8 mouse cellular contexts compared by ENCODE assay signal in genomic region chr10:83644865-83645715, GRCm38 (mm10). TPM values are rescaled to one million over a fixed set of nuclear protein-coding genes. Genes with fewer than 3 reads are reported as not detected.
A peak's percentile ranks its signal among the peaks of the same experiment; 100 is the strongest.
DNase-seq lines count a peak whose midpoint lies in the region; ATAC-seq and TF ChIP-seq lines count a peak whose summit lies in the region.

No protein-coding gene starts in this region.

- H3K27ac ChIP-seq in midbrain, postnatal 0 days (ENCODE audit: low read depth, low read length) = peak overlapping the region; percentile 13; the same call in 1 of the 2 replicates

- no peaks in the 10 kb centered on the region for H3K36me3 ChIP-seq in midbrain, postnatal 0 days (ENCODE audit: insufficient read depth, low read length)

- H3K4me1 ChIP-seq in midbrain, postnatal 0 days (ENCODE audit: insufficient read depth, low read length) = peaks cover 3% of the 10 kb centered on the region

- 55% methylated on average over 16 of the region's 16 CpGs for WGBS in midbrain, postnatal 0 days

- TF ChIP-seq POLR2A in brain, embryonic 14.5 days (IDR thresholded peaks at IDR 0.05; ENCODE audit: borderline replicate concordance, extremely low read depth, insufficient read depth, insufficient read length, poor library complexity, severe bottlenecking) = no peak

- H3K9ac ChIP-seq in midbrain, postnatal 0 days (replicated peaks; ENCODE audit: low read length, poor library complexity, severe bottlenecking) = no peak overlapping the region

- H3K4me2 ChIP-seq in midbrain, postnatal 0 days (ENCODE audit: low read depth, low read length, poor library complexity, severe bottlenecking) = no peak overlapping the region; the same call in 1 of the 2 replicates

- no peak for TF ChIP-seq CTCF in brain, embryonic 14.5 days (IDR thresholded peaks at IDR 0.05; ENCODE audit: borderline replicate concordance, extremely low read depth, insufficient read depth, insufficient read length)
- TF ChIP-seq CTCF in midbrain, postnatal 0 days (IDR thresholded peaks at IDR 0.05) = no peak

- peak; percentile 50 for DNase-seq in layer of hippocampus, adult 11-12 months (ENCODE audit: low spot score)
- no peak for DNase-seq in layer of hippocampus, postnatal 25 days (ENCODE audit: extremely low spot score in 1 of 2, low spot score in 1 of 2)
- peak; percentile 52 for DNase-seq in brain, embryonic 14.5 days (ENCODE audit: low read depth)
- peak; percentile 44 to 67 for DNase-seq in heart, adult 9 months (ENCODE audit: low spot score in 2 of 2)
- DNase-seq in liver = peak; percentile 65
- peak; percentile 26 for DNase-seq in midbrain, postnatal 0 days (ENCODE audit: low spot score)
- no peak for DNase-seq in frontal cortex, postnatal 25 days (ENCODE audit: low spot score in 2 of 2)

- no peak for ATAC-seq in midbrain, postnatal 0 days (ENCODE audit: low FRiP score)
- no peak for ATAC-seq in activated CD4-positive, CD25-positive, alpha-beta regulatory T cell, adult 4 months

- H3K9me3 ChIP-seq in midbrain, postnatal 0 days (ENCODE audit: low read length) = no peaks in the 10 kb centered on the region

- H3K27me3 ChIP-seq in midbrain, postnatal 0 days (ENCODE audit: insufficient read depth, low read length) = no peaks in the 10 kb centered on the region

- no peak overlapping the region for H3K4me3 ChIP-seq in midbrain, postnatal 0 days (ENCODE audit: low read depth, low read length)

RNA-seq across cellular contexts. Expression of gene Appl2, which starts 3.4 kb away (rescaled TPM):
- 10 to 100 TPM; 65.5 to 76.2 TPM for total RNA-seq in layer of hippocampus, postnatal 25 days (2021)
- 16.1 and 36.8 TPM in 2 replicates for polyA plus RNA-seq in brain, embryonic 14.5 days (2012; rRNA removed)
- total RNA-seq in midbrain, postnatal 0 days (2014; rRNA removed) = 54.5 and 57.4 TPM in 2 replicates
- polyA plus RNA-seq in midbrain, postnatal 0 days (2015; fragmentation: Nextera tagmentation; extraction: Ambion mirVana) = 40.7 and 42.1 TPM in 2 replicates
- 1 to 10 TPM; 6.4 to 8.5 TPM for polyA plus RNA-seq in activated CD4-positive, CD25-positive, alpha-beta regulatory T cell, adult 4 months (2017; shearing (Covaris generic))

Comparison
In these comparisons a context has a peak if more than half of its experiments do, and no peak if none do; other contexts are left out.
1. DNase-seq: peak in layer of hippocampus, adult 11-12 months (single experiment), brain, embryonic 14.5 days (single experiment), heart, adult 9 months (2 of 2), liver (single experiment) and midbrain, postnatal 0 days (single experiment); none in layer of hippocampus, postnatal 25 days (0 of 2) and frontal cortex, postnatal 25 days (0 of 2).